Mouse (Mus musculus) cerebellum, adult 2 months (tissue): ENCODE measurements at regions not wholly inside any gene's neighbourhood (a gene's known extent, or its start where the extent isn't known, plus 50 kb on each side); places are given as distances from the start of the nearest gene placed in this dataset.

ENCODE experiments used
- CTCF ChIP-seq: fragments of 200-500 bp; IDR thresholded peaks from 2 replicates; pipeline ENCODE4 v1.5.1; 2011; ENCODE audit warnings: low read depth, mild to moderate bottlenecking, control low read depth, low read length, moderate library complexity, borderline replicate concordance; ENCODE audit not compliant: insufficient read depth
- POLR2A ChIP-seq: fragments of 200-500 bp; IDR thresholded peaks from 2 replicates; pipeline ENCODE4 v1.6.1; 2011; ENCODE audit warnings: low read length, control low read depth, borderline replicate concordance; ENCODE audit not compliant: insufficient read depth

DNA sequence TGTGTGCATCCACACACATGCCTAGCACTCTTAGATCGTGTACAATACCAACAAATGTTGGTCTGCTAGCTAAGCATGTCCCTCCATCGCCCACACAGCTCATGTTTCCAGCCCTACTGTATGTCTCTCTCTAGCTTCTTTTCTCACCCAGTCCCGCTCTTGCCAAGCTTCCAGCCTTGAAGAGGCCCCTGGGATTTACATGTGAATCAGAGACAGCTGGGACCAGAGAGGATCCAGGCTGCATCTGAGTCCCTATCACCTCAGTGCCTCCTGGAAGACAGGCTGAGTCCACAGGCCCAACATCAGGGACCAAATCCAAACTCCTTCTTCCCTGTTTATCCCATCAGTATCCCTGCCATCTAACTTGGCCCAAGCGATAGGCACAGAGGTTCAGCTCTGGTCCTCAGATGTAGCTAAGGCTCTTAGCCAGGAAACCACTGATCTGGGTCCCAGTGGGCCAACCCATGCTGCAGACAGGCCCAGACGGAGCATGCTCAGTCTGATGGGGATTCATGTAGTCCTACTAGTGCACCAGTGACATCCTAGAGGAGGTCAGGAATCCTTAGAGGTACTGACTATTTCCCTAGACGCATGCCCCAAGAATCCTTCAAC, 53.3 kb upstream of the Eps8l3 start:
- TF ChIP-seq CTCF (no peak), POLR2A (no peak)
